Mouse (Mus musculus): ENCODE measurements around the gene Fkbp9.

Gene Fkbp9

GRCm38 (mm10) chr6:56905486-56905885, 73.6 kb downstream of the Fkbp9 start:
- DNase-seq (ENCODE audit: low spot score in 2 of 2) = no peak

GRCm38 (mm10) chr6:56906121-56906846, 74.4 kb downstream of the Fkbp9 start:
- no peak for DNase-seq (ENCODE audit: low spot score in 2 of 2)

DNA sequence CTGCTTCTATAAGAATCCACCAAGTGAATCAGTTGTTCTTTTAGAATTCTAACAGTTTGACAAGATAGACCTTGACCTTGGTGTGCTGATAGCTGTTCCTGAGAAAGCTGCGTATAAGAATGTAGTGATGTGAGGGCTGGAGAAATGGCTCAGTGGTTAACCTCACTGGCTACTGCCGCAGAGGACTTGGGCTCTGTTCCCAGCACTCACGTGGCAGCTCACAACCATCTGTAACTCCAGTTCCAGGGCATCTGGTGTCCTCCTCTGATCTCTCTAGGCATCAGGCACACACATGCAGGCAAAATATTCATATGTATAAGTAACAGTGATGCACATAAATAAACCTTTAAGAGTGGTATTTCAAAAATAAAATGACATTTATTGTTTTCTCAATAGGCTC, 76.1 kb downstream of the Fkbp9 start:
- DNase-seq (ENCODE audit: low spot score in 2 of 2) = no peak

DNA sequence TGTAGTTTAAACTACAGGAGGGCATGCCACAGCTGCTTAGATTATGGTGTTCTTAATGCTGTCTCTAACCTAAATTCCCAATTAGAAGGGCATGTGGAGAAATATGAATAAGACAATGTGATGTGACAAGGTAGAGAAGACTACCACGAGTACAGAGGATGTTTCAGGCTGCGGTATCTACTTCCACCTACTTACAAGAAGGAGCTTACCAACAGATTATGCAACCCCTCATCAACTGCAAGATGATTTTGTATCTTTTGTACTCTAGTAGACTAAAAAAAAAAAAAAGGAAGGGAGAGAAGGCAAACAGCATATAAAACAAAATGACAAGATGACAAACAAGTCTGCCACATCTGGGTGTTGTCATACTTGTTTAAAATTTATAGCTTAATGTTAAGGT, 76.5 kb downstream of the Fkbp9 start:
- DNase-seq (ENCODE audit: low spot score in 2 of 2) = no peak

DNA sequence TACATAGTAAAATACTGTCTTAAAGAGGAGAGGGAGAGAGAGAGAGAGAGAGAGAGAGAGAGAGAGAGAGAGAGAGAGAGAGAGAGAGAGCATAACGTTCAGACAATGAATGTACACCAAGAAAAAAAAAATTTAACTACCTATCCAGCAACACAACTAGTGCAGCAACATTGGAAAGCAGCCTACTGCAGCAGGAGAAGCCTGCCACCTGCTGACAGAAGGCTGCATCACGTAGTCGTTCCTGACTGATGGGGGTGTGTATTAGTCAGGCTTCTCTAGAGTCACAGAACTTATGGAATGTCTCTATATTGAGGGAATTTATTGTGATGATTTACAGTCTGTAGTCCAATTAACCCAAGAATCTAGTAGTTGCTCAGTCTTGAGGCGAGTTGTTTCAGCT, 77.1 kb downstream of the Fkbp9 start:
- peak; percentile 60 to 62 for DNase-seq (ENCODE audit: low spot score in 2 of 2)

DNA sequence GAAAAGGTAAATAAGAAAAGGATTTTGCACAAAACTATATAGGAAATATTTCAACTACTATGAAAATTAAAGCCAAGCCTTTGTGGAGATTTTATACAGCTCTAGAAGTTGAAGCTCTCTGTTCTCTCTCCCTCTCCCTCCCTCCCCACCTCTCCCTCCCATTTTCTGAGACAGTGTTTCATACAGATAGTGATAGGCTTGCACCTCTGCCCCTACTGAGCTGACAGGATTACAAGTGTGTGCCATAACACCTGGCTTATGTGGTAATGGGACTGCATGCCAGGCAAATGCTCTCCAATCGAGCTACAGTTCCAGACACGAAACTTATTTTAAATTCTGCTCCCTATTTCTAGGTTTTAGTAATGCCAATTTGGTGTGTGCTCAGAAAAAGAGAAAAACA, 79.1 kb downstream of the Fkbp9 start:
- DNase-seq (ENCODE audit: low spot score in 2 of 2) = no peak

- DNase-seq (ENCODE audit: low spot score in 2 of 2) = no peak
Observed at GRCm38 (mm10) chr6:56913092-56913858, 81.4 kb downstream of the Fkbp9 start.

- no peak for DNase-seq (ENCODE audit: low spot score in 2 of 2)
Observed at GRCm38 (mm10) chr6:56916279-56916678, 84.4 kb downstream of the Fkbp9 start.

DNA sequence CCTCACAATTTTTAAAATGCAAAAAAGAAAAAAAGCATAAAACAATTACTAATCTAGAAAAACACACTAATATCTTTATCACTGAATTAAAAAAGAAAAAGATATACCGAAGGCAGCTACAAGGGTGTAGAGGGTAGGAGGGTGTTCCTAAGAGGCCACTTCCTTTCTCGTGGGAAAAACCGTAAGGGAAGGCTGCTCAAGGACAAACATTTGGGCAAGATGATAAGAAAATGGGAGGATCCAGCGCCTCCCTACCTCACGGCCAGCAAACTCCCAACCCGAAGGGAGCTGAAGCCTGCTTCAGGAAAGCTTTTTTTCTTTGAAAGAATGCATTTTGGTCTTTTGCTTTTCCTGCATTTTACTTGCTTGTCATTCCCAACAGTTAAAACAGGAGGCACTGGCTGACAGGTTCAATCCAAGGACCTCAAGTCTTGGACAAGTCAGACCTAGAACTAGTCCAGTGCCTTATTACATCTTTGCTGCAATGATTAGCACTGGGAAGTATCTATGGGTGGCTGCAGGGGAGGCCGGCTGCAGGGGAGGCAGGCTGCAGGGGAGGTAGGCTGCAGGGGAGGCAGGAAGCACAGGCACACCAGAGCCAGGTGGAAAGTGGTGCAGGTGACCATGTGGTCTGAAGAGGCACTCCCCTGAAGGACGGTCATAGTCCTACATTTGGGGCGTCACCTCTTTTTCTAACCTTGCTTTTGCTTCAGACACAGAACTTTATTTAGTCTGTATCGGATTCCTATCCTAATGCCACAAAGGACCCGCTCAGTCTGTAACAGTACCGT, 85.9 kb downstream of the Fkbp9 start:
- no peak for DNase-seq (ENCODE audit: low spot score in 2 of 2)

- DNase-seq (ENCODE audit: low spot score in 2 of 2) = no peak
Observed at GRCm38 (mm10) chr6:56919330-56920044, 87.6 kb downstream of the Fkbp9 start.

DNA sequence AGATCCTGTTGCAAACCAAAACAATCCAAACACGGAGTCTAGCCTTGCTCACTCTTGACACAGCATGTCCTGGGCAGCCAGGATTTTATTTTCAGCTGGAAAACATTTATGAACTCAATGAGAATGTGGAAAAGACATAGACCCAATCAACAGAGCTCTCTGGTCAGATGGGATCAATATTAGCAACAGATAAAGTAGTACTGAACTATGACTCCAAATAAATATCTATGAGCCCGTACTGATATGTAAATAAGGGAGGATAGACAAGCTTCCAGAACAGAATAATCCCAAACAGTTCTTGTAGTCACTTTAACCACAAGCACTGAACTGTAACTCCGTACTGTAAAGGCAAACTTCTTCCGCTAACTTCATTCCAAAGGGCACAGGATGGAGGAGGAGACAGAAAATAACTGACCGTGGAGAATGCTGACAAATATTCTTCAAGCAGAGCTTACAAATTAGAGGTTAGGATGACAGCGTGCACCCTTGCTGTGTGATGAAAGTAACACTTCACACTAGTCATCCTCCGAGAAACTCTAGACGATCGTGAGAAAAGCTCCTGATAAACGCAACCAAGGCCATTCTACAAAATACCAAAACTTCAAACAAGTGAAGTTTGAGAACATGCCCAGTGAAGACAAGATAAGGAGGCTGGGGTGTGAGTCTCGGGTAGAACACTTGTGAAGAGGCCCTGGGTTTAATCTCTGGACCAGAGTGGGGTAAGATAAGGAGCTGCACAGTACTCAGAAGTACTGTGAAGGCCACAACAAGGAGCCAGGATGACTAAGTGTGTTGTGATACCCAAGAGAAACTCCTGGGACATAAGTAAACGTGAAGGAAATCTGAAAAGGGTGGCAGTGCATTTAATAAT, 88.6 kb downstream of the Fkbp9 start:
- no peak for DNase-seq (ENCODE audit: low spot score in 2 of 2)

DNA sequence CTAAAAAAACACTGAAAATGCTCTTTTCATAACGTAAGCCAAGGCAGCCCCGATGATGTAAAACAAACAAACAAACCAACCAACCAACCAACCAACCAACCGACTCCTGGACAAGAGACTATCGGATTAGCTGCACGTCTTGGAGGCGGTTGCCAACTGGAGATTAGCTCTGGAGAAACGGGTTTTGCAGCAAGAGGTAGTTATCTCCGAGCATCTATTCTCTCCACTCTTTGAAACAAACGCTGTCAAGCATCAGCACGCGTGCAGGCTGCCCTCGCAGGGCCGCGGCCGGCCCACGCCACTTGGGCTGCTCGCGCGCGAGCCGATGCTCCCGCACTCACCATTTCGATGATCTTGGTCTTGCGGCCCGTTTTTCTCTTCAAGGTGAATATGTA, 91.5 kb downstream of the Fkbp9 start:
- DNase-seq (ENCODE audit: low spot score in 2 of 2) = no peak

DNA sequence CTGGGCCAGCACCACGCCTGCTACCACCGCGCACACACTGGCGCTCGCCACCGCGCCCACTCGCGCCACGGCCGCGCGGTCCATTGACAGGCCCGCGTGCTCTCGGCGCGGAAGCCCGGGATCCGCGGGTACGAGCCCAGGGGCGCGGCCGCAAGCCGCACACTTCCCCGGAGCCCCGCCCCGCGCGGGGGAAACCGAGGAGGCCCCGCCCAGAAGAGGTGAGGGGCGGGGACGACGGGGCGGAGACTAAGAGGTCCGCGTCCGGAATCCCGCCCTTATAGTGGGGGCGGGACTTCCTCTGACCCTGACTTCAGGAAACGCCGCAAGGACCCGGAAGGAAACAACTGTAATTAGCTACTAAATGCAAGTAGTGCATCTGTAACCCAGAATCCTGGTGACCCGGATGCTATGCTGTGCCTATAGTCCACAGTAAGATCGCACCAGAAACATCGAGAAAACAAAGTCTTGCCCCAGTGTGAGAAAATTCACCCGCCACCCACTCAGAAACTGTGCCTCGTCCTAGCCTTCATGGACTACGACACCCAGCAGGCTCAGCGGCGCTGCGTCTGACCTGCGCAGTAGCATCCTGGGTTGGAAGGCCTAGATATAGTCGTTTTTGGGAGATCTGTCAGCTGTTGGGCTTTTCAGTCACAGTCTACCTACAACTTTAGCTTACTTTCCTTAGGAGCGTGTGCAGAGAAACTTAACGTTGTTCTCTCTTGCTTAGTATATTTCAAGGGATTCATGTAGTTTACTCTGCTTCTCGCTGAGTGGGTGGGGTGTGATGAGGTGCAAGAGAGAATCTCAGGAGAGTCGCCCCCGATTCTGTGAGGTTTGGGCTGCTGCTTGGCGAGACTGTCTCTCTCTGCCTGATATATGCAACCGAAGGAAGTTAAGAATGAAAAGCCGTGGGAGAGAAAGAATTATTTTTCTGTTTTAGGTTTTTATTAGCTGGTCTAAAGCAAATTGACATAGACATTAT, 92.2 kb downstream of the Fkbp9 start, which contains the start of the genes Nt5c3 and Vmn1r4:
Gene Nt5c3 (minus strand): TSS at position 207 of the 982 bp plus-strand sequence.
Gene Vmn1r4 (plus strand): TSS at position 290 of the 982 bp plus-strand sequence.
- peak; percentile 93 to 95 for DNase-seq (ENCODE audit: low spot score in 2 of 2)

Data from right cerebral cortex, postnatal 36 days (tissue).